Mouse (Mus musculus): ENCODE data around the gene Slc38a1. TPM values are rescaled to one million over a fixed set of nuclear protein-coding genes. Genes with fewer than 3 reads are reported as not detected.

Slc38a1 gene
- total and polyA plus RNA-seq, 3 experiments = 22.5 to 79.0 (median 39.4) TPM

GRCm38 (mm10) chr15:96639630-96640029 is 3.1 kb downstream of the Slc38a1 start:
- Histone ChIP-seq H3K27me3 (replicated peaks) (no peaks in the 10 kb centered on the region), H3K36me3 (replicated peaks in 1 of 2; ENCODE audit: control insufficient read depth in 1 of 2, insufficient read depth in 1 of 2, low read length in 1 of 2) (peaks cover 8 to 32% of the 10 kb centered on the region in 2 experiments), H3K4me2 (ENCODE audit: insufficient read depth, low read depth, poor library complexity, severe bottlenecking) (peak overlapping the region; percentile 95), H3K4me3 (replicated peaks in 1 of 3; ENCODE audit: low read depth in 2 of 3, low read length in 2 of 3, poor library complexity in 1 of 3) (peak overlapping the region; percentile 45 to 92 (median 90)), H3K79me2 (replicated peaks; ENCODE audit: control insufficient read depth, extremely low read depth, insufficient read depth, poor library complexity, severe bottlenecking) (peaks cover 64% of the 10 kb centered on the region), H3K4me1 (ENCODE audit: control insufficient read depth in 1 of 2, insufficient read depth in 2 of 2) (peaks cover 6 to 26% of the 10 kb centered on the region in 2 experiments; a peak in 3 of 4 replicates), H3K27ac (ENCODE audit: insufficient read depth, low read depth) (peak overlapping the region; percentile 54), H3K9me3 (replicated peaks; ENCODE audit: low read length) (peaks cover 8% of the 10 kb centered on the region), H3K9ac (ENCODE audit: insufficient read depth, low read depth) (peak overlapping the region; percentile 97; the same call in 1 of the 2 replicates)
- TF ChIP-seq NELFE (IDR thresholded peaks at IDR 0.05; ENCODE audit: low read depth, low read length) (no peak), ETS1 (conservative IDR thresholded peaks at IDR 0.05; ENCODE audit: low read depth, low read length) (no peak), CTCF (conservative IDR thresholded peaks at IDR 0.05 in 1 of 2, IDR thresholded peaks at IDR 0.05 in 1 of 2; ENCODE audit: low read depth in 2 of 2, low read length in 2 of 2) (no peak), HCFC1 (IDR thresholded peaks at IDR 0.05; ENCODE audit: low read depth, low read length) (no peak), MAFK (IDR thresholded peaks at IDR 0.05; ENCODE audit: insufficient replicate concordance, low read length) (no peak), ZNF384 (IDR thresholded peaks at IDR 0.05; ENCODE audit: low read depth, low read length) (0 out of 2 replicates have a peak, but pooled peaks have one; percentile 12), JUND (conservative IDR thresholded peaks at IDR 0.05; ENCODE audit: low read depth, low read length) (no peak), RCOR1 (conservative IDR thresholded peaks at IDR 0.05; ENCODE audit: low read depth, low read length) (no peak), BHLHE40 (IDR thresholded peaks at IDR 0.05; ENCODE audit: low read depth, low read length) (peak; percentile 66), ELF1 (IDR thresholded peaks at IDR 0.05; ENCODE audit: low read depth, low read length) (no peak), MAZ (IDR thresholded peaks at IDR 0.05; ENCODE audit: low read depth, low read length) (no peak), ZKSCAN1 (IDR thresholded peaks at IDR 0.05; ENCODE audit: borderline replicate concordance, low read depth, low read length) (no peak)
- DNase-seq (ENCODE audit: extremely low read depth) = peak; percentile 34
- dilution Hi-C loops (cut with MboI; ENCODE audit: extremely low pct_ligation_motif_present, extremely low pct_unique_long_range_greater_than_20kb, low sequenced_read_pairs) = no loop called here
- in situ Hi-C loops (cut with MboI; ENCODE audit: low pct_ligation_motif_present, low pct_unique_long_range_greater_than_20kb, low sequenced_read_pairs) = no loop called here

GRCm38 (mm10) chr15:96638656-96639055 is 4.1 kb downstream of the Slc38a1 start:
- dilution Hi-C loops (cut with MboI; ENCODE audit: extremely low pct_ligation_motif_present, extremely low pct_unique_long_range_greater_than_20kb, low sequenced_read_pairs) = no loop called here
- H3K4me3 ChIP-seq (replicated peaks in 1 of 3; ENCODE audit: low read depth in 2 of 3, low read length in 2 of 3, poor library complexity in 1 of 3) = peak overlapping the region; percentile 39 to 92 (median 90)
- no peaks in the 10 kb centered on the region for H3K27me3 ChIP-seq (replicated peaks)
- peak overlapping the region; percentile 97; the same call in 1 of the 2 replicates for H3K9ac ChIP-seq (ENCODE audit: insufficient read depth, low read depth)
- peak overlapping the region; percentile 95 for H3K4me2 ChIP-seq (ENCODE audit: insufficient read depth, low read depth, poor library complexity, severe bottlenecking)
- H3K27ac ChIP-seq (ENCODE audit: insufficient read depth, low read depth) = no peak overlapping the region
- H3K36me3 ChIP-seq (replicated peaks in 1 of 2; ENCODE audit: control insufficient read depth in 1 of 2, insufficient read depth in 1 of 2, low read length in 1 of 2) = peaks cover 11 to 40% of the 10 kb centered on the region in 2 experiments
- in situ Hi-C loops (cut with MboI; ENCODE audit: low pct_ligation_motif_present, low pct_unique_long_range_greater_than_20kb, low sequenced_read_pairs) = no loop called here
- H3K9me3 ChIP-seq (replicated peaks; ENCODE audit: low read length) = peaks cover 12% of the 10 kb centered on the region
- H3K79me2 ChIP-seq (replicated peaks; ENCODE audit: control insufficient read depth, extremely low read depth, insufficient read depth, poor library complexity, severe bottlenecking) = peaks cover 72% of the 10 kb centered on the region
- no peak for DNase-seq (ENCODE audit: extremely low read depth)
- peaks cover 6 to 23% of the 10 kb centered on the region in 2 experiments; a peak in 3 of 4 replicates for H3K4me1 ChIP-seq (ENCODE audit: control insufficient read depth in 1 of 2, insufficient read depth in 2 of 2)
- TF ChIP-seq ZNF384 (IDR thresholded peaks at IDR 0.05; ENCODE audit: low read depth, low read length) (no peak), CHD1 (IDR thresholded peaks at IDR 0.05; ENCODE audit: low read depth, low read length) (0 out of 2 replicates have a peak, but pooled peaks have one; percentile 29)

Data from CH12.LX (cell line).